Mouse (Mus musculus) adipocyte (in vitro differentiated cells): ENCODE measurements at regions not wholly inside any gene's neighbourhood (a gene's known extent, or its start where the extent isn't known, plus 50 kb on each side); places are given as distances from the start of the nearest gene placed in this dataset.

Experiments used
- DNase-seq: peaks from one replicate; pipeline ENCODE4 v3.0.0-alpha.2; 2016; ENCODE audit warnings: low spot score

DNA sequence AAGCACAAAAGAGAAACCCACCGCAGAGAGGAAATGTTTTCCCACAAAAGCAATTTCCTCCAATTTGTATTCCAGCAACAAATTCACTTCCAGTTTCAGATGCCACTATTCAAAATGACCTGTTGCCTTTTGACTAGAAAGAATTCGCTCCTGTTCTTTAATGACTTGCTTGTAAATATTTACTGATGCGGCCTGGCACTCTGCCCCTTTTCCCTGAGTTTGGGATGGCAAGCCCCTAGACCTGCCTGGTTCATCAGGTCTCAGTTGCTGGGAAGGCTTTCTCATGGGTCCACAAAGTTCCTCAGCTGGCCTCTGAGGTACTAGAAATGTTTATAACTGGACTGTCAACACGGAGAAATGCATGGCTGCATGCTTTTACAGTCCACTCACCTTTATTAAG lies 161.7 kb upstream of the Phactr1 start:
- DNase-seq: no peak

DNA sequence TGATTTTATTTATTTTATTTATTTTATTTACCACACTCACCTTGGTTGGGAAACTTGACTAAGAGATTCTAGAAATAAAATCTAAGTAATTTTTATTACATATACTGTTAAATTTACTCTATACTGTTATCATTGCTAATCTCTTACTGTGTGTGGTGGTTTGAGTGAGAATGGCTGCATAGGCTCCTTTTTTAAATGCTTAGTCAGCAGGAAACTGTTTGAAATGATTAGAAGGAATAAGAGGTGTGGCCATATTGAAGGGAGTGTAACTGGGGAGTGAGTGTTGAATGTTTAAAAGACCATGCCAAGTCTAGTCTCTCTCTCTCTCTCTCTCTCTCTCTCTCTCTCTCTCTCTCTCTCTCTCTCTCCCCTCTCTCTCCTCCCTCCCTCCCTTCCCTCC lies 157.9 kb upstream of the Phactr1 start:
- no peak for DNase-seq

DNA sequence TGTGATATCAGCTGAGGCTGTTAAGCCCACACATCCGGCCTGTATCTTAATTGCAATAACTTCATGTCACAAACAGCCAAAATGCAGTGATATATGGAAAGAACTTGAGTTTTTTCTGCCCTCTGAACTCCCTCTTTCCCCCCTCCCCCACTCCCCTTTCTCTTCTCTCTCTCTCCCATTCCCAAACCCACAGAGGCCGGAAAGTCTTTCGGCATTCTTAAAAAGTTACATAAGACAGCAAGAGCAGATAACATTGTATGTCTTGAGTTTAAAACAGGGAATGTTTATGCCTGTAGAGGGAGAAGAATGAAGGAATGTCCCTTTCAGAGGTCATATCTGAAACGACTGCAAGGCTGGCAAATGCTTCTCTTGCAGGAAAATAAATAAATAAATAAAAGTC lies 154.3 kb upstream of the Phactr1 start:
- no peak for DNase-seq

DNA sequence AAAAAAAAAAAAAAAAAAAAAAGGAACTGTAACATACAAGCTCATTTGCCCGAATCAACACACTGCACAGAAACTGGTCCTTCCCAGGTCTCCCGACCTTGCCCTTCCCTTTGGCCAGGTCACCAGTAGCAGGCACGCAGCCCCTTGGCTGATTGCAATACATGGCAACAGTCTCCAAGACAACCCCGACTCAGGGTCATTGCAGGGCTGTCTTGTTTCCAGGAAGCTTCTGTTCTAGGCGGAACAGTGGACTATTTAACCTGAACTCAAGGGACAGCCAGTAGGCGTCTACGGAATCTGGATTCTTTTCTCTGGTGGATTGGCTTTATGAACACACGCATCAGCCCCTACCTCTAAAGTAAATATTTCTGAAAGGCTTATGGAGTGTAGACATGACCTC lies 153.5 kb upstream of the Phactr1 start:
- no peak for DNase-seq

DNA sequence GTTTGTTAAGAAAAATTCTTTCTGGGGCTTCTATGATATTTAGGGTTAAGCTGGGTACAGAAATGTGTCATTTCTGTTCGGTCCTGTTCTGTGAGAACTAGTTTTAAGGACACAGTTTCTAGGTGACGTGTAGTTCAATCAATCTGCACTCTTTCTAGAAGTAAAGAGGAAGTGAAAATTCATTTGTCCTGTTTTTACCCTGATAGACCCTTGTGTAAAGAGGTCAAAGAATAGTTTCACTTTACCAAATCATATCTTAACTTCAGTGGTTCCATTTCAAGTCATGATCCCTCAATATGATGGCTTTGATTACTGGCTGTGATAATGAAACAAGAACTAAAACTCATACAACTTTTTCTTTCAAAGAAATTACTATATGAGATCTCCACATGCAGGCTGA lies 152.3 kb upstream of the Phactr1 start:
- no peak for DNase-seq

DNA sequence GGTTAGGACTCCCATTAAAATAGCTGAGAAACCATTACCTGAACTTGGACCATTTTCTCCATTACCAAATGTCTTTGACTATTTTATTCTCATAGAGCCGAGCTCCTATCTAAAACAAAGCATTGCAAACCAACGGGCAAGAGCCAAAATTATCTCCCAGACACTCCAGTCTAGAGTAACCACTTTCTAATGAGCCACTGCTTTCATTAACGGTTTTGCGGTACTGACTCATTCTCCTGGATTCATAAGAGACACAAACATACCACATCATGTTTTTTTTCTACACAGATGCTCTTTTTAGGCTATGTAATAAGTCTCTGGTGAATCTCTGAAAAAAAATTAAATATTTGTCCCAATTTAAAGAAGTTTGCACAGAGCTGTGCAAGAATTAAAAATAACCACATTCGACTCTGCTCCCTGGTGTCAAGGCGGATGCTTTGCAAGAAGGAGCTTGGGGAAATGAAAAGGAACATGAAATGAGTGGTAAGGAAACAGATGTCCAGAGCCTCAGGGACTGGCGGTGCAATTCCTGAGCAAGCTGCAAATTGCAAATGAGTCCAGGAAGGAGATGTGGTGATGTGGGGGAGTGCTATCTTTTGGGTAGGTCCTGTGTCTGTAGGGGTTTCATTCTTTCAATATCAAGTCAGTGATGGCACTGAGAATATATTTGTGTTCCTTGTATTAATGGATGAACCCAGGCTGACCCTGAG lies 143.8 kb upstream of the Phactr1 start:
- no peak for DNase-seq

DNA sequence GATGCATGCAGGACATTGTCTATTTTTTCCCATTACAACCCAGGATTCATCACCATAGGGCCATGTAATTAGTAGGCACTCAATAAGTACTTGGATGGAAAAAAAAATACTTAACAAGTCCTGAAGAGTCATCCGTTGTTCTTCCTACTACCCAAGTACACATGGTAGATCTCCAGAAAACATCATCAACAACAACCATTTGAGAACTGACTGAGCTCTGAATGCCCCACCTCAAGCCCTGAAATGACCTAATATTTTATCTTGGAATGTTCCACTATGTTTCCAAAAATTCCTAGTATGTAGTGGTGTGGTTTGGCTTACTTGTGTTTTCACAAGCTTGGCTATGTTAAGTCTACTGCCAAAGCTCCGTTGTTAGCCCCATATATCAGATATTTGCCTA lies 142.4 kb upstream of the Phactr1 start:
- no peak for DNase-seq

DNA sequence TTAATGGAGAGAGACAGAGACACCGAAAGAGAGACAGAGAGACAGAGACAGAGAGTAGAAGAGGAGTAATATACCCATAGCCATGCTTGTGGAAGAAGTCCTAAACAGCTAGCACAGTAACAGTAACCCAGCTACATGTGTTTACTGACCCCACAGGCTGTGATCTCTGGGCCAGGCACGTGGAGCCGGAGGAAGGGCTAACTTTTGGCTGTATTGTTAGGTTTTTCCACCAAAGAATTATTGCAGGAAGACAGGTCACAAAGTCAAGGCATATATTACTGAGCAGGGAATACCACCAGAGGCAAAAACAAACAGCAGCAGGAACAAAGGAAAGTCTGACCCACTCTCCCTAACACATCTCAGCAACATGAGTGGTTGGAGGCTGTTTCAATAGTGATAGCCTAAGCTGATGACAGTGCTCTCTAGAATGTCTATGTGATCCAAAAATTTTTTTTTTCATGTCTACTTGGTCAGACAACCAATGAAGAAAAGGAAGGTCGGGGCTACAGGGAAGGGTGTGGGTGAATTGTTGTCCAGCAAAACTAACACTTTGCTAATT lies 135.8 kb upstream of the Phactr1 start:
- no peak for DNase-seq

DNA sequence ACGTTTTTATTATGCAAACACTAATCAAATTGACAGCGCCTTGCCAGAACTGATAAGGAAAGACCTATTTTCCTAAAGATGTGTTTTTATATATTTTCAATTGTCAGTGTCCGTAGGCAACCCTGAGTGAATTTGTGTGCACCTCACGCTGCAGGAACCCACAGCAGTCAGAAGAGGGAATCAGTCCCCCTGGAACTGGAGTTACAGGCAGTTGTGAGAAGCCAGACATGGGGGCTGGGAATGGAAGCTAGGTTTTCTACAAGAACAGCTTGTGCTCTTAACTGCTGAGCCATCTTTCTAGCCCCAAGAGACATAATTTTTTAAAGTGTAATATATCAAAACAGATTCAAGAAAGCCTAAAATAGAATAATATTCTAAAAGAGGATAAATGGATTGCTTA lies 134.0 kb upstream of the Phactr1 start:
- no peak for DNase-seq

DNA sequence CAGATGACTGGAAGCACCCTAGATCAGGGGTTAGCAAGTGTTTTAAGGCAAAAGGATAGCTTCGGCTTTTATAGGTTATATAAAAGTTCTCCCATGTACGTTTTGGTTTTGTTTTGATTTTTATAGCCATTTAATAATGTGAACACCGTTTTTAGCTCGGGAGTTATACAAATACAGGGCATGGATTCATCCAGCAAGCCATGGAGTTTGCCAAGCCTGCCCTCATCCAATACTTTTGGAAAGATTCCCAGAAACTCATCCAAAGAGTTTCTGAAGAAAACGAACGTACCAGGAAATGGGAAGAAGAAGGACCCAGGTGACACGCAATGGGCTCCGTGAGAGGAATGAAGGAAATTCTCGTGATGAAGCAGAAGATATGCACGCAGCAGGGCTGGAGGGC lies 133.6 kb upstream of the Phactr1 start:
- peak; percentile 75 for DNase-seq

DNA sequence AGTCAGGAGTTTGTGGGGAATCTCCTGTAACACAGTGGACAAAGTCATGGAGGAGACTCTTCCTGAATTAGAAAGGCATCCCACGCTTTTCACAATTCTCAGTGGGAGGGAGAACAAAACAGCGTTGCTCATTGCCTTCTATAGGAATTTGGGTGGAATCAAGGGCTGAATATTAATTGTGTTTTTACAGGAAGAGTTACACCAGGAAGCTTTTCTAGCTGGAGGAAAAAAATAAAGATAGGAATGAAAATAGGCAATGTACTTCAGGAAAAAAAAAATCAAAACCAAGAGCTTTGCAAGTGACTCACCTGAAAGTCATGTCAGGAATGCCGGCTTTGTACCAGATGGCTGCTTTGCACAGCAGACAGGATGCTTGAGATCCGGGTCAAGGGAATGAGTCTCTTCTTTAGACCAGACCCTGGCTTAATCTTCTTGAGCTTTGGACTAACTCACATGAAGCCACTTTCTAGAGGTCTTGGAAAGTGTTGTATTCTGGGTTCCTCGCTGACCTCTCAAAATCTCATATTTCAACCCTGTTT lies 131.3 kb upstream of the Phactr1 start:
- DNase-seq: peak; percentile 8

DNA sequence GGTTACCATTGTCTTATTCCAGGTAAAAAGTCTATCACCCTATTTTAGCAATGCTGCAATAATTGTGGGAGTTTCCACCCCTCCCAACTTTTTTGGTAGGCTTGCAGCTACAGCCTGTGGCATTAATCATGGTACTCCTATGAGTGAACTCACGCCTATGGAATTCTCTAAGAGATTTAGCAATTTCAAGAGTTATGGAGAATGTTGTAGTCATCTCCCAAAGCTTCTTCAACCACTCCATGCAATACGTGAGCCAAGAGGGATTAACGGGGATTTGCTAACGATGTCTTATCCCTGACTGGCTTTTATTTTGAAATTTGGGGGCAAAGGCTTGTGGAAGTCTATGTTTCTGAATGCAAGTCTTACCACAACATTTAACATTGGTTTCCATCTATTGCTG lies 125.5 kb upstream of the Phactr1 start:
- no peak for DNase-seq

DNA sequence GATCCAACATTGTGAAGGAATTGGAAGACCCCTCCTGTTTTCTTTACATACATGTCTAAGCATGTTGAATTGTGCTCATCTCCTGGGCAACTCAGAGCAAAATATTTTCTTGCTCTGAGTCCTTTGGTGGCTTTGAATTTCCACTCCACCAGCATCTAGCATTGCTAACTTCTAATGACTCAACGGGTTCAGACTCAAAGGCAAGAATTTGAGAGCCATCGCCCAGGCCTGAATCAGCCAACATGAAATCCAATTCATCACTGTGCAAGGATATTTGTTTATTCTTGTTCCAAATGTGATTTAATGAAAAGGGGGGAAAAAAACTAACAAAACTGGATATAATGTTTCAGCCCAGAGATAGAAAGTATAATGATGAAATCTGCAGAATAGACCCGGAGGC lies 121.9 kb upstream of the Phactr1 start:
- no peak for DNase-seq

DNA sequence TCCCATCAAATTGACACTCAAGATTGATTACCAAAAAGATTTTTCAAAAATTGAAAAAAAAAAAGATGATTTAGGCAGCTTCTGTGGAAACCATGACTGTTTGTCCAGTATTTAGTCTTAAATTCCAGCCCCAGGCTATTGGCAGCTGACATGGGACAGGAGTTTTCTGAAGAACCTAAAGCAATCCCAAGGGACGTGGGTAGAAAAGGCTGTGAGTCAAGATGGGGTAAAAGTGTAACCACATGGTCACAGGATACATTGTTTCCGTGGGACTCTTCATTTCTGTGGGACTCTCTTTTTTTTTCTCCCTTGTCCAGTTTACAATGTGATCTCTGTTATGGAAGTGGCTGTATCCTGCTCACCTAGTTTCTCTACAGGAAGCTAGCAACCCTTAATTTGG lies 119.0 kb upstream of the Phactr1 start:
- peak; percentile 62 for DNase-seq

DNA sequence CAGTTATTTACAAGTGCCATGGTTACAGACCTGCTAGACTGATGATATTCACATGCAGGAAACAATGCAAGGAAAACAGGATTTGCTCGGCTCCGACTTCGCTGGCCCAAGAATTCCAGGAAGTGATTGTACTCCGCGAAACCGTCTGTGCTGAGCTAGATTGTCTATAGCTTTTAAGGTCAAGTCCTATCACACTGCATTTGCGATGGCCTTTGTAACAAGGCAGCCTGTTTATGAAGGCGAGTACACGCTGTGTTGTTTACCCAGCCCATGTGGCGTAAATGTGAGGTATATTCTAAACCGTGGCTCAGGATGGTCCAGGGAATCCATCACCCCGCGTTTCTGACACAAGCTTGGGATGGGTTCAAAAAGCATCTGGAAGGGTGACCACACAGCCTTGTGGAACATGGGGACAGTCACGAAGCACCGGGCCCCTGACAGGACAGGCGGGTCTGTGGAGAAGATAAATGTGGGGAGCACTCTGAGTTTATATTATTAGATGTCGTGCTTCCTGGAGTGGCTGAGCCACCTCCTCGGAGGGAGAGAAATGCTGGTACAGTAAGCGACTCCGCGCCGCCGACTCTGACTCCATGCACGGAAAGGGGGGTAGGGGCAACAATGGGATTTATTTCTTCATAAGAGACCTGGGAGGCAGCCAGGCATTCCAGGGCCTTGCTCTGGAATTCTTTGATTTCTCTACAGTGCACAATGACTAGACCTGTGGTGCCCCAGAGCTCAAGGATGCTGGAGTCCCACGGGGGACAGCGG lies 114.9 kb upstream of the Phactr1 start:
- DNase-seq: no peak

DNA sequence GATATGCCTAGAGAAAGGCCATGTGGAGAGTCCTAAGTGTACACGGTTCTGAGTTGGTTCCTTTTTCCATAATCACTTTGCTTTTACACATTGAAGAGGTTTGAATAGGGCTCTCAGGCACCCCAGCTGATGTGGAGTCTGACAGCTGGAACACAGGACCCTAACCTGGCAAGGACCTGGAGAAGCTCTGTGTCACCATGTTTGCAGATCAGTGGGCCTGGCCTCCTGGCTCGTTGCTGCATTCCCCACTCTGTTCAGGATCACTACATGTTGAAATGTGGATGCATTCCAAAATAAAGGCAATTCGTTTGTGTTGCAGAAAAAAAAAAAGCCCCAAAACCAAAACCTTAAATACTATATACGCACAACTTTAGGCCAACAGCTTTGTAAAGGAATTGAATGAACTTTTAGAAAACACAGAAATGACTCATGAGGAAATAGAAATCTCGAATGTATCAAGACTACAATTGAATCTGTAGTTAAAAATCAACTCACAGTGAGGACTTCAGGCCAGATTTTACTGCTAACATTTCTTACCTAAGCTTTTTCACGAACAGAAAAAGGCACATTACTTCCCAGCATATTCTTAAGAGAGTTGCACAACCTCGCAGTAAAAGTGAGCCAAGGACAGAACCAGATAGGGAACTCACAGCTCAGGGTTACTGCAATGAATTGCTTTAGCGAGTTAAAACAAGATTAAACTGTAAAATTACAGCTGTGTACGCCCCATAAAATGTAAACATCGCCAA lies 109.6 kb upstream of the Phactr1 start:
- DNase-seq: peak; percentile 43

DNA sequence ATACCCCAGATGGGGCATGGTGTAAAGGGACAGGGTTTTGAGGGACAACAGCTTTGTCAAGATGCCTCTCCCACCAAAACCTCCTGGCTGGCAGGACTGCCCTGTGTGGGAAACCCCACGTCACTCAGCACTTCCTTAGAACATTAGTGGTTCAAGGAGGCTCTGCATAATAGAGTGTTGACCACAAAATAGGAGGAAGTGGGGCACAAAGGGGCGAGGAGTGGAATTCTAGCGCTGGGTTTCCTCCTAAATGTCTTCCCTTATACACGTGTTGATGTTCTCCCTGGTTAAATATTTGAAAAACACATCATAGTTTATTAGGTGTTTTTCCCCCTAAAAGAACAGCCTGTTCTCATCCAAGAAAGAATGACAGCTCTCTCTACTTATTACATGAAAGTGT lies 106.2 kb upstream of the Phactr1 start:
- DNase-seq: no peak

DNA sequence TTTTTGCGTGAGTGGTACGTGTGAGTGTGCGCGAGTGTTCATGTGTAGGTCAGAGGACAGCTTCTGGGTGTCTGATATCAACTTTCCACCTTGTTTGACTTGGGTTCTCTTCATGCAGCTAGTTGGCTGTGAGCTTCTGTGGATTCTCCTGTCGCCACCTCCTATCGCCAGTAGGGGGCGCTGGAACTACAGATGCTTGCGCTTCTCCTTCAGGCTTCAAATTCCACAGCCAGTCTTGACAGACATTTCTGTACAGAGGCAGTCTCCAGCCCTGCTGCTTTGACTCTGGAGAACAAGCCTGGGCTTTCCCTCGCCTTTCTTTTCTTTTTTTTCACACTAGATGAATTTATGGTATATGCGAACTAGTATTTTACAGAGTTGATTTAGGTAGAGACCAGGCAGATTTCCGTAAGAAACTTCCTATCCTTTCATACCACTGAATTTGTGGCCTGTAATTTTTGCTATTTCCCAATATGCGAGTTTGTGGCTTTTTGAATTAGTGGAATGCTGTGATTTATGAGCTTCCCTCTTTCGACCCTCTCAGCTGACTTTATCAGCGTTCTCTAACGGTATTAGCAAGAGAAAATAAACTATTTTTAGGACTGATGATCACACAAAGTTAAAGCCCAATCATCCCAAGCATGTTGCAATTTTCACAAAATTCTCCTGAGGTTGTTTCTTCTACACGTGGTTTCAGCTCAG lies 104.5 kb upstream of the Phactr1 start:
- DNase-seq: peak; percentile 89

DNA sequence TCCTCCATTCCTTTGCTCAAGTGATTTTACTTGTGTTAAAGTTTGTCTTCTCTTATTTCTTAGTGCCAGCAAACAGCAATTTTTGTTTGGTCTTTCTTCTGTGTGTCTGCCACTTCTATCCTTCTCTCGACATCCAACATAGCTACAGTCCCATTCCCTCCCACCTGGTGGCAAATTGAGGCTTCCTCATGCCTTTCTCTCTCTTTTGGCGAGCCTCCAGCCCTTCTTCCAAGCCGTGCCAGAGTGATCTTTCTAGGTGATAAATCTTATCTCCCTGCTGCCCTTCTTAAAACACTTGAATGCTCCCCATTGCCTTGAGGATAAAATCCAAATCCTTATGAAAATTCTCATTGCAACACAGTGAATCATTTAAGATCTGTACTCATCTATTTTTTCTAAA lies 101.0 kb upstream of the Phactr1 start:
- DNase-seq: no peak

DNA sequence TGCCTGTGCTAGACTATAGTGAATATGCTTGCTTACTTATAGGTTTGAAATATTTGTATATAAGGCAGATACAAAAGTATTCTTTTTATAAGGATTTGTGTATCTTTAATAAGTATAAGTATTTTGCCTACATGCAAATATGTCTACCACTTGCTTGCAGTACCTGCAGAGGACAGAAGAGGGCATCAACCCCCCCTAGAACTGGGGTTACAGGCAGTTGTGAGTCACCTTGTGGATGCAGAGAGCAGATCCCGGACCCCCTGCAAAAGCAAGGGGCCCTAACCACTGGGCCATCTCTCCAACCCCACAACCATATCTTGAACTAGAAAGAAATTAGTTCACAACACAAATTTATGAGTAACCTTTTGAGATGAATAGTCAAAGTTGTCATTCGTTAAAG lies 91.3 kb upstream of the Phactr1 start:
- DNase-seq: no peak

DNA sequence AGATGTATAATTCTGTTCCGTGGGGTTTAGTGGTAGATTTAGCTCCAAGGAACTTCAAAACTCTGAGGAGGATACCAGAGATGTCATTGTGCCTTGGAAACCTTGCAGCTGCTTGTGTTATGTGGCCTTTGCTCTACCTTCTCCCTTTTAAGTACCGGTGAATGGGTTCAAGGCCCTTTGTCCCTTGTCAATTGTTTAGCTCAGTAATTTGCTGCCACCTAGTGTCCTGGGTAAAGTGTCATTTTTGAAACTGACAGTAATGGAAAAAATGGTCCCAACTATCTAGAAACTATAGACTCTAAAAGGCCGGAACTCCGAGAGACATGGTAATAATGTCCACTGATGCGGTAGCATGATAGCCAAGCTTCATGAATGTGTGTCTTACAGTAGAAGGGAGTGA lies 90.8 kb upstream of the Phactr1 start:
- DNase-seq: peak; percentile 58

DNA sequence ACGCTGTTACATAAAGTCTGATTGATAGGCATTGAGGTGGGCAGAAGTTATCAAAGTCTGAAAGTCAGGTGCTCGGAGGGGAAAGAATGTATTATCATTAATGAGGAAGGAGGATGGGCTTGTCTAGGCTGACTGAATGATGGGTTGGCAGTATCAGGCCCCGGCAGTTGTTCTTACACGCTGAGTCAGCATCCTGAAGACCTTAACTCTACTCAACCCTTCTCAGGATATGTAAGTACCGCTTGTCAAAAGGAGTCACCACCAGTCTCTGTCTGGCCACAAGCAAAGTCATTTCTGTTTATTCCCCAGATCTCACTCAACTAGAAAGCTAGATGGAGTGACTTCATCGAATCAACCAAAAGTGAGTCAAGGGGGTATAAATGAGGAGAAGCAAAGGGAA lies 90.0 kb upstream of the Phactr1 start:
- no peak for DNase-seq
